Mouse (Mus musculus) bone marrow macrophage, adult 2 months (primary cell): ENCODE results near the gene Wdfy3. TPM values are rescaled to one million over a fixed set of nuclear protein-coding genes. Genes with fewer than 3 reads are reported as not detected.
"Not testable (repeated sequence)": the region's sequence is repeated elsewhere in the genome, so short reads cannot be mapped to it uniquely, and the experiment has no call there.

Experiments used
- H3K27ac ChIP-seq: 2 replicates; pipeline ENCODE4 v1.5.1; 2012; ENCODE audit warnings: low read depth, low read length; ENCODE audit not compliant: insufficient read depth
- H3K4me1 ChIP-seq: 2 replicates; pipeline ENCODE4 v1.6.1; 2012; ENCODE audit warnings: low read length; ENCODE audit not compliant: control insufficient read depth, insufficient read depth
- H3K4me3 ChIP-seq: 2 replicates; pipeline ENCODE4 v1.5.1; 2012; ENCODE audit warnings: mild to moderate bottlenecking, low read length, moderate library complexity; ENCODE audit not compliant: insufficient read depth
- CTCF ChIP-seq: IDR thresholded peaks from 2 replicates; pipeline ENCODE4 v1.5.1; 2012; ENCODE audit warnings: low read depth, mild to moderate bottlenecking, low read length, moderate library complexity
- POLR2A ChIP-seq: IDR thresholded peaks from 2 replicates; pipeline ENCODE4 v1.6.1; 2012; ENCODE audit warnings: mild to moderate bottlenecking, low read depth, low read length, borderline replicate concordance
- polyA plus RNA-seq: library from polyadenylated mRNA; stranded (reverse); fragments of >200 nt; gene quantifications from 2 replicates; pipeline ENCODE4 v1.2.4, GENCODE M21; 2012; ENCODE audit not compliant: missing spikeins, insufficient read depth, insufficient read length

Gene Wdfy3
- 38.5 and 43.0 TPM in 2 replicates for polyA plus RNA-seq

- peaks cover 34% of the 10 kb centered on the region for H3K4me1 ChIP-seq
- H3K4me3 ChIP-seq = peak within 1 kb of the TSS; percentile 94
- peak within 1 kb of the TSS; percentile 100 for H3K27ac ChIP-seq
- TF ChIP-seq CTCF (no peak), POLR2A (peak; percentile 67; the same call in 1 of the 2 replicates)
Measured at GRCm38 (mm10) chr5:102069767-102070413, at the start of gene Wdfy3. Wdfy3 (minus strand) TSS chr5:102069921.

GRCm38 (mm10) chr5:102113009-102113408 lies 43.3 kb upstream of the Wdfy3 start:
- Histone ChIP-seq H3K4me1 (no peaks in the 10 kb centered on the region), H3K4me3 (no peak overlapping the region), H3K27ac (no peak overlapping the region)
- TF ChIP-seq POLR2A = no peak
- no peak for TF ChIP-seq CTCF

DNA sequence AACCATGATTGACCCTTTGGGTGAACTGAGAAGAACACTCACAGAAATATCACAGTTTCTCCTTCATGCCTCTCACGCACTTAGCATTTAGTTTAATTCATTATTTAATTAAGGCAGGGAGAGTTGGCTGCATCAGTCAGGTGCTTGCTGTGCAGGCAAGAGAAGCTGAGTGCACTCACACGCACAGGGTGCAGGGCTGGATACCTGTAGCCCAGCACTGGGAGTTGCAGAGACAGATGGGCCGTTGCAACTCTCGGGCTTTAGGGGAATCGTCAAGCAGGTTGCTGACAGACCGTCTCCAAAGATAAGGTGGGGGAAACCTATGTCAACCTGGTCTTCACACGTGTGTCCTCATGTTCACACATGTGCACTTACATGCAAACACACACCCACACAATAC lies 42.3 kb upstream of the Wdfy3 start:
- H3K27ac ChIP-seq = no peak overlapping the region
- H3K4me3 ChIP-seq = no peak overlapping the region
- no peaks in the 10 kb centered on the region for H3K4me1 ChIP-seq
- no peak for TF ChIP-seq CTCF

- Histone ChIP-seq H3K4me3 (no peak overlapping the region), H3K27ac (no peak overlapping the region), H3K4me1 (no peaks in the 10 kb centered on the region)
- no peak for TF ChIP-seq POLR2A
- no peak for TF ChIP-seq CTCF
Measured at GRCm38 (mm10) chr5:102110031-102110430, 40.3 kb upstream of the Wdfy3 start.

GRCm38 (mm10) chr5:102105919-102106318 lies 36.2 kb upstream of the Wdfy3 start:
- H3K4me3 ChIP-seq = no peak overlapping the region
- H3K4me1 ChIP-seq = no peaks in the 10 kb centered on the region
- no peak for TF ChIP-seq CTCF
- no peak for TF ChIP-seq POLR2A
- H3K27ac ChIP-seq = no peak overlapping the region

DNA sequence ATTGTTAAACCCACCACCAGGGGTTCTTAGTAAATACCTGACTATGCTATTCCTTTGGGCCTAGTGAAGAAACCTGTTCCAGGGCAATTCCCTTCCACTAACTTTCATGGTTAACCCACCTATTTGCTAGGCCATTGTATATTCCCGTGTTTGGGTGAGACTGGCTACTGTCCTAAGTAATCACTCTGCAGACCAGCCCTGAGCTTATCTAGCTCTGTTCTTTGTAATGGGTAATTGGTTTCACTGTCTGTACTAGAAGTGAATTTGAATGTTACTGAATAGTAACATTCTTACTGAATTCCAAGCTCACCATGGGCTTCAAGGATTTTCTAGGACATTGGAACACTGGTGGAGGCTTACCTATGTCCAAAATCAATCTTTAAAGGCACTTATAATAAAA lies 32.1 kb upstream of the Wdfy3 start:
- not testable (repeated sequence) for H3K4me1 ChIP-seq, H3K4me3 ChIP-seq, H3K27ac ChIP-seq

- no peak overlapping the region for H3K27ac ChIP-seq
- H3K4me1 ChIP-seq = no peaks in the 10 kb centered on the region
Measured at GRCm38 (mm10) chr5:102100246-102101241, 30.8 kb upstream of the Wdfy3 start.

GRCm38 (mm10) chr5:102095576-102095975 lies 25.9 kb upstream of the Wdfy3 start:
- Histone ChIP-seq H3K27ac (no peak overlapping the region), H3K4me1 (no peaks in the 10 kb centered on the region), H3K4me3 (no peak overlapping the region)
- TF ChIP-seq POLR2A = no peak
- no peak for TF ChIP-seq CTCF

More at GRCm38 (mm10) chr5:102100246-102101241, 30.8 kb upstream of the Wdfy3 start:
- no peak overlapping the region for H3K4me3 ChIP-seq
- TF ChIP-seq CTCF = no peak
- no peak for TF ChIP-seq POLR2A

DNA sequence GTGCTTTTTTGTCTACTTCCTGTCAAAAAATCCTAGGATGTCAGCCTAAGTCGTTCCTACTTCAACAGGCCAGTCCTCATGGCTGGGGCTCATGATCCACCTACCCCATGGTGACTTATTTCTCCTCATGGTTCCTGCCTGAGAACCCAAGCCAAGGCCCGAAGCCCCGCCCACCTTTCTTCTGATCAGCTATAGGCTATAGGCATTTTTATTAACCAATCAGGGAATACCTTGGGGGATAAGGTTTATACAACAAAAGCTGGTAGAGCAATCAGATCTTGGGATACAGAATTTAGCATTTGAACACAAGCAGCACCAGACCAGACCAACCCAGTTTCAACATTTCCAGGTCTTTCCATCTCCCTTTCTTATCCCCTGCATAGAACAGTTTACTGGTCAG lies 21.0 kb upstream of the Wdfy3 start:
- Histone ChIP-seq H3K4me3 (no peak overlapping the region), H3K4me1 (no peaks in the 10 kb centered on the region), H3K27ac (no peak overlapping the region)
- no peak for TF ChIP-seq CTCF
